Mouse (Mus musculus) stomach, postnatal 0 days (tissue): Measurements from ENCODE around the gene Tbc1d14.

ENCODE experiments used
- CTCF ChIP-seq: IDR thresholded peaks from 2 replicates; pipeline ENCODE4 v1.5.1; 2016; ENCODE audit warnings: antibody characterized with exemption, low read depth, mild to moderate bottlenecking, moderate library complexity
- EP300 ChIP-seq: optimal IDR thresholded peaks from 2 replicates; pipeline ENCODE3; 2016; ENCODE audit warnings: antibody characterized with exemption

GRCm38 (mm10) chr5:36625612-36626011, 32.5 kb upstream of the Tbc1d14 start:
- no peak for TF ChIP-seq CTCF
- no peak for TF ChIP-seq EP300
